Mouse (Mus musculus) midbrain, embryonic 13.5 days (tissue): Measurements from ENCODE around the gene Ints1. TPM values are rescaled to one million over a fixed set of nuclear protein-coding genes. Genes with fewer than 3 reads are reported as not detected.

Source experiments
- ATAC-seq: fragments of 200-750 bp; cut with Nextera tagmentation; 2 replicates; pipeline ENCODE4 v1.8.0; 2017; ENCODE audit warnings: mild to moderate bottlenecking, moderate TSS enrichment, moderate library complexity
- H3K27ac ChIP-seq: fragments of 300-500 bp; sonication (generic); 2 replicates; pipeline ENCODE4 v1.5.1; 2015; ENCODE audit warnings: inconsistent platforms, mild to moderate bottlenecking, moderate library complexity
- H3K27me3 ChIP-seq: fragments of 300-500 bp; sonication (generic); 2 replicates; pipeline ENCODE4 v1.6.1; 2015; ENCODE audit warnings: mild to moderate bottlenecking, inconsistent platforms
- H3K36me3 ChIP-seq: fragments of 300-500 bp; sonication (generic); 2 replicates; pipeline ENCODE4 v1.6.1; 2015; ENCODE audit warnings: mild to moderate bottlenecking, inconsistent platforms
- H3K4me1 ChIP-seq: fragments of 300-500 bp; sonication (generic); replicated peaks from 2 replicates; pipeline ENCODE4 v1.6.1; 2015; ENCODE audit warnings: inconsistent platforms
- H3K4me2 ChIP-seq: fragments of 300-500 bp; sonication (generic); replicated peaks from 2 replicates; pipeline ENCODE4 v1.6.1; 2015; ENCODE audit warnings: moderate library complexity, mild to moderate bottlenecking, inconsistent platforms
- H3K4me3 ChIP-seq: fragments of 300-500 bp; sonication (generic); replicated peaks from 2 replicates; pipeline ENCODE4 v1.5.1; 2015; ENCODE audit warnings: mild to moderate bottlenecking, inconsistent platforms
- H3K9ac ChIP-seq: fragments of 300-500 bp; sonication (generic); replicated peaks from 2 replicates; pipeline ENCODE4 v1.6.1; 2015; ENCODE audit warnings: mild to moderate bottlenecking, inconsistent platforms
- H3K9me3 ChIP-seq: fragments of 300-500 bp; sonication (generic); 2 replicates; pipeline ENCODE4 v1.6.1; 2016; ENCODE audit warnings: mild to moderate bottlenecking, inconsistent platforms
- WGBS: fragments of 180-500 bp; shearing (Covaris S2); methylation state at CpG from one replicate; pipeline ENCODE4 v1.1.7; 2015; 5-methylcytosine and 5-hydroxymethylcytosine counted together
- polyA plus RNA-seq: library from polyadenylated mRNA; unstranded; fragments of >200 nt; fragmentation: Nextera tagmentation; extraction: Ambion mirVana; gene quantifications from 2 replicates; pipeline ENCODE4 v1.2.1, GENCODE M21; 2015

Gene Ints1
- polyA plus RNA-seq, 1 experiment from 2014 or later, result 28.9 TPM

DNA sequence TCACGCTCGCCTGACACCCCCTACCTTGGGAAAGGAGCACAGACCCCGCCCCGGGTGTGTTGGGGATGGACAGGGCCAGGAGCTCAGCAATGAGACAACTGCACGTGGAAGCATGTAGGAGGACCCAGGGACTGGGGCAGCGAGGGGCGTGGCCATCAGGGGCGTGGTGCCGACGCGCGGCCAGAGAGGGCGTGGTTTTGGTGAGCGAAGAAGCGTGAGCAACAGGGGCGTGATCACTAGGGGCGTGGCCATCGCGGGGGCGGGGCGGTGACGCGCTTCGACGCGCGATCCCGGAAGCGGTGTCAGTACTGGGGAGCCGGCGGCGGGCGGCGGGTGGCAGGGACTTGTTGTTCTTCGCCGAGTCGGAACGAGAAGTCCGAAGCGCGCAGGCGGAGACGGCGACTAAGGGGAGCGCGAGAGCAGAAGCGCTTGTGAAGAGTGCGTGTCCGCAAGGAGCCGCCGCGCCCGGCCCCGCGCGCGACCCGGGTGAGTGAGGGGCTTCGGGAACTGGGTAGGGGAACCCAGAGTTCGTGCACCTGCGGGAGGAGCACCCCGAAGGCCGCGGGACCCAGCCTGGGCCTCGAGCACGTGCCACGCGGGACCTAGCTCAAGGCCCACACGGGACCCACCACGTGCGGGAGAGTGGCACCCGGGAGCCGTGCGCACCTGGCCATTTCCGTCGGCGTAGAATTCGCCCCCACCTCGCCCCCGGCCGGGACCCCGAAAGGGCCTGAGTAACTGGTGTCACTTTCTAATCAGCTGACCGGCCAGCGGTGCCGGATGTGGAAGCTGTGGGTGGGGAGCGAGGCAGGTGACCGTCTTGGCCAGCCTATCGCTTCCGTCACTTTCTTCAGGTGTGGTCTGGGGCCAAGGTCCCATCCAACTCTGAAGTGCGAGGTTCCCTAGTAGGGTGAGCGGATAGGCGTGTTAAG, 16.0 kb upstream of the Ints1 start, which contains the start of gene Mafk:
Gene Mafk, plus strand, starts transcription at position 287 of the 932 bp plus-strand sequence.
- Histone ChIP-seq H3K9me3 (no peaks in the 10 kb centered on the region), H3K27ac (peak within 1 kb of the TSS; percentile 44)

DNA sequence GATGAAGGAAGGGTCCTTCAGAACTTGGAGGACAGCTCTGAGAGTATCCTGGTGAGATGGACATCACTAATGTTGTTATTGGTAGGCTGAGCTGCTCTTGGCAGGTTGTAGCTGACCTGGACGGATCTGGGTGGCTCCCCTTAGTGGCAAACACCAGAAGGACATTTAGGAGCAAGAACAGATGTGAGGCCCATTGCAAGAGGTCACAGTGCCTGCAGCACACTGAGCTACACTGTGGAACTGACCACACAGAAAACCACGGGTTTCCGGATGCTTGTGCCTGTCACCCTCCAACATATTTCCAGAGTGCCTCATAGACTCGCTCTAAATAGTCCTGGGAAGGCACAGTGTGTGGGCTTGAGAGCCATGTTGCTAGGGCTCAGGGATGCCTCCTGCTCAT, 14.0 kb upstream of the Ints1 start:
- Histone ChIP-seq H3K4me2 (no peak overlapping the region), H3K4me1 (peaks cover 22% of the 10 kb centered on the region), H3K4me3 (no peak overlapping the region), H3K9me3 (no peaks in the 10 kb centered on the region), H3K27ac (no peak overlapping the region), H3K36me3 (no peaks in the 10 kb centered on the region), H3K27me3 (peaks cover 15% of the 10 kb centered on the region), H3K9ac (no peak overlapping the region)
- WGBS, result 60% methylated on average over 4 of the region's 4 CpGs
- ATAC-seq, result no peak

More for the DNA sequence above, 16.0 kb upstream of the Ints1 start, which contains the start of gene Mafk:
- Histone ChIP-seq H3K4me2 (peak within 1 kb of the TSS; percentile 99), H3K4me1 (peaks cover 36% of the 10 kb centered on the region), H3K36me3 (no peaks in the 10 kb centered on the region), H3K9ac (peak within 1 kb of the TSS; percentile 74), H3K27me3 (peaks cover 25% of the 10 kb centered on the region), H3K4me3 (peak within 1 kb of the TSS; percentile 70)
- peak; percentile 90 for ATAC-seq
- under 1% methylated on average over 85 of the region's 92 CpGs for WGBS

DNA sequence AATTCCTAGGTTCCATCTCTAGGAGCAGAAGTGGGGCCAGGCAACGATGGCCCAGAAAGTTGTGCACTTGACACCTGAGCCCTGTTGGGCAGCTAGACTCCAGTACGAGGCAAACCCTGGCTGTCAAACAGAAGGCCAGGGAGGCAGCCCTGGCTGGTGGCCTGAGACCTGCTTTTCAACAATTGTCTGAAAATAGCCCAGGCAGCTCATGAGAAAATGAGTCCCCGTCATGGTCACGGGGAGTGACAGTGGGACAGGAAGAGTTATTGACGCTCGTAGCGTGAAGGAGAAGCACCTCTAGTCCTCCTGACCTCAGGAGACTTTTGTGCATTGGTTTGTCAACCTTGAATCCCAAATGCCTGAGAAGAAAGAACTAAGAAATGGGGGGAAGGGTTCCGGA, 5.9 kb upstream of the Ints1 start:
- H3K9me3 ChIP-seq, result no peaks in the 10 kb centered on the region
- no peaks in the 10 kb centered on the region for H3K36me3 ChIP-seq
- no peaks in the 10 kb centered on the region for H3K4me1 ChIP-seq
- H3K4me3 ChIP-seq, result no peak overlapping the region
- no peaks in the 10 kb centered on the region for H3K27me3 ChIP-seq
- WGBS, result 87% methylated on average over 8 of the region's 8 CpGs
- ATAC-seq, result no peak
- H3K27ac ChIP-seq, result no peak overlapping the region
- H3K4me2 ChIP-seq, result no peak overlapping the region
- H3K9ac ChIP-seq, result no peak overlapping the region

DNA sequence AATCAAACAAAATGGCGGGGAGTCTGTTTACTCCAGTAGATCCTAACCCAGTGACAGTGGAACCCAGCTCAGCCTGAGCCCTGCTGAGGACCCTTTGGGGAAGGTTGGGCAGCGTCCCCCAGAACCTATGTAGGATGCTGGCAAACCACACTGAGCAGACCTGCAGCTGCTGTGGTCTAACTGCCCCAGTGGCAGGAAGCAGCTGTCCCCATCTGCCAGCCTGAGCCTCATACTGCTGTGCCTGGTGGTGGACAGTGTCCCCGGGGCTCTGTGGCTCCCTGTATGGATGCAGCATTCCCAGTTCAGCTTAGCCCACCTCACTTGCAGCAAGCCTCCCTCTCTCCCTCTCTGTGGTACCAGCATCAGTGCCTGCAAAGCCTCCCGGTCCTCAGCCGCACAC, 1.5 kb upstream of the Ints1 start:
- Histone ChIP-seq H3K9me3 (no peaks in the 10 kb centered on the region), H3K4me2 (no peak overlapping the region), H3K27ac (no peak overlapping the region), H3K9ac (no peak overlapping the region), H3K27me3 (no peaks in the 10 kb centered on the region), H3K4me1 (peaks cover 12% of the 10 kb centered on the region), H3K36me3 (peaks cover 22% of the 10 kb centered on the region), H3K4me3 (no peak overlapping the region)
- 89% methylated on average over 5 of the region's 5 CpGs for WGBS
- no peak for ATAC-seq

DNA sequence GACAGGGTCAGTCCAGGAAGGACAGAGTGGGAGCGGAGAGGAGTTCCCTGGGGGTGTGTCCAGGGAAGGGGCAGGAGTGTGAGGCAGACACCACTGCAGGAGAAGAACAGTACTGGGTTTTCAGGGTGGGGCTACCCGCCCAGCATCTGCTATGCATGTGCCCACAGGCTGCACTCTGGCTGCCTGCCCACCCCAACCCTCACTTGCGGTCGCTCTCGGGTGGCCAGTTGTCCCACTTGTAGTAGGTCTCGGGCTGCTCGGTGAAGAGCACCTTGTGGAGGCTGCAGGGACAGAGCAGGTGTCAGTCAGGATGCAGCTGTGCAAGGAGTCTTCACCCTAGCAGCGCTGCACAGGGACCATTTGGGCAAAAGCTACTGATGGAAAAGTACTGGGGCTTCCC, 7.3 kb downstream of the Ints1 start:
- Histone ChIP-seq H3K4me2 (no peak overlapping the region), H3K27me3 (no peaks in the 10 kb centered on the region), H3K9me3 (no peaks in the 10 kb centered on the region), H3K36me3 (peaks cover 100% of the 10 kb centered on the region), H3K9ac (no peak overlapping the region), H3K4me3 (no peak overlapping the region), H3K27ac (no peak overlapping the region), H3K4me1 (no peaks in the 10 kb centered on the region)
- no peak for ATAC-seq
- 97% methylated on average over 8 of the region's 8 CpGs for WGBS

DNA sequence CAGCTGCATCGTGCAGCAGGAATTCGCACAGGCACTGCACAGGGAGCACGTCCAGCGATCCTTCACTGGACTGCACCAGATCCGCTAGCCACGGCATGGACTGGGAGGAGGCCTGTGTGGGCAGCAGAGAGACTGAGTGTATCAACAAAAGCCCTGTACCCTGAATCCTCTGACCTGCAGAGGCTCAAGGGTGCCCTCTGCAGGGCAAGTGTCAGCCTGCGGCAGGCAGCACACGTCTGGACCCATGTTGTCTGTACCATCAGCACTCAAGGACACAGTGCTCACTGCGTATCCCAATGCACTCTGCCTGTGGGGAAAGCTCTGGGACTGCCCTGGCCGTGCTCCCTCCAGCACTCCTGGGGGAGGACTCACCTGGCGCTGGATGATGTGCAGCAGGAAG, 11.2 kb downstream of the Ints1 start:
- no peaks in the 10 kb centered on the region for H3K9me3 ChIP-seq
- peaks cover 100% of the 10 kb centered on the region for H3K36me3 ChIP-seq
- H3K27me3 ChIP-seq, result no peaks in the 10 kb centered on the region
- H3K27ac ChIP-seq, result no peak overlapping the region
- H3K9ac ChIP-seq, result no peak overlapping the region
- no peak overlapping the region for H3K4me3 ChIP-seq
- 71% methylated on average over 11 of the region's 11 CpGs for WGBS
- H3K4me1 ChIP-seq, result no peaks in the 10 kb centered on the region
- no peak overlapping the region for H3K4me2 ChIP-seq
- ATAC-seq, result no peak

DNA sequence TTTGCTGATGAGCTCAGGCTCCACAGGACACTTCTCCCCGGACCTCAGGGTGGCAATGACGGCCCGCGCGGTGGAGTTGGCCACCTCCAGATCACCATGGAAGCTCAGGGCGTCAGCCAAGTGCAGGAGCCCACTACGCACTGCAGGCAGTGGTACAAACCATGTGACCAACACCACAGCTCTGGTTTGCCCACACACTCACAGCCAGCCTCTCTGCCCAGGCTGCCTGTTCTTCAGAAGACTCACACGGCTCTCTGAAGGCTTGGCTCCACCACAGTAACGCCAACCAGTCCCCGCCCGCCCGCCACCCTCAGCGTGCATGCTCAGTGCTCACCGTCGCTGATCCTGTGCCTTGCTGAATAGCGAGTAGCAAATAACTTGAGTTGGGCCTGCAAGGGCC, 17.4 kb downstream of the Ints1 start:
- ATAC-seq, result no peak
- no peaks in the 10 kb centered on the region for H3K9me3 ChIP-seq
- H3K4me3 ChIP-seq, result no peak overlapping the region
- H3K27ac ChIP-seq, result no peak overlapping the region
- no peak overlapping the region for H3K9ac ChIP-seq
- no peak overlapping the region for H3K4me2 ChIP-seq
- no peaks in the 10 kb centered on the region for H3K4me1 ChIP-seq
- H3K36me3 ChIP-seq, result peaks cover 97% of the 10 kb centered on the region
- WGBS, result 89% methylated on average over 16 of the region's 16 CpGs
- no peaks in the 10 kb centered on the region for H3K27me3 ChIP-seq

DNA sequence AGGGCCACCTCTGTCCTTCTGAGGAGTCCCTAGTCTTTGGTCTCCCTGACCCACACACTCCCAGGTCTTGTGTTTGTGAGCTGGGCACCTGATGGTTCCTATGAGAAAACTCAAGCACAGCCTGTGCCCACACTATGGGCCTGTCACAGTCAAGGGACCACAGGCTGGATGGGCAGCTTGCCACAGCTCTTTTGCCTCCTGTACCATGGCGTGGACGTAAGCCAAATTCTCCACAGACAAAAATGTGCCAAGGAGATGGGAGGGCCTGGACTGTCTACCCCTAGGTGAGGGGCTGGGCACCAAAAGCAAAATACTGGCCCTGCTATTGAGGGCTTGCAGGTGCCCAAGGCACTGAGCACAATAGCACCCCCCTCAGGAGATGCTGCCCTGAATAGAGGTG, 18.9 kb downstream of the Ints1 start:
- Histone ChIP-seq H3K27ac (no peak overlapping the region), H3K36me3 (peaks cover 97% of the 10 kb centered on the region), H3K9me3 (no peaks in the 10 kb centered on the region), H3K9ac (no peak overlapping the region), H3K4me1 (no peaks in the 10 kb centered on the region), H3K4me3 (no peak overlapping the region), H3K4me2 (no peak overlapping the region), H3K27me3 (no peaks in the 10 kb centered on the region)
- ATAC-seq, result no peak
- WGBS, result 93% methylated on average over 2 of the region's 2 CpGs

DNA sequence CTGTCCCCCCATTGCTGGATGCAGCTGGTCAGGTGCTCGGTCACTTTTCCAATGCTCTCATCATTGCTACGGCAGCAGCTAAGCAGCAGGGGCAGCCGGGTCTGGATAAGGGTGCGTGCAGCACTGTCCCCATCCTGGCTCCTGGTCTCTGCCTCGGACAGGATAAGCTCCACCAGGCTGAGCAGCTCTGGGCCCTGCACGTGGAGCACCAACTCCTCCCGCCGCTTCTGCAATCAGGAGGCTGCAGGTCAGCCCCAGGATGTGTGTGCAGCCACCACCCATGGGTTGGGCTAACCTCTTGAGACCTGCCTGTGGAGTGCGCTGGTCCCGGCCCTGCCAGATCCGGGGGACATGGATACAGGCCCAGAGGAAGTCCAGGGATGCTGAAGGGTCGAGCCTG, 19.3 kb downstream of the Ints1 start:
- Histone ChIP-seq H3K27ac (no peak overlapping the region), H3K4me3 (no peak overlapping the region), H3K4me1 (no peaks in the 10 kb centered on the region), H3K27me3 (no peaks in the 10 kb centered on the region), H3K9me3 (no peaks in the 10 kb centered on the region), H3K4me2 (no peak overlapping the region), H3K36me3 (peaks cover 97% of the 10 kb centered on the region), H3K9ac (no peak overlapping the region)
- ATAC-seq, result no peak
- WGBS, result 93% methylated on average over 12 of the region's 12 CpGs

DNA sequence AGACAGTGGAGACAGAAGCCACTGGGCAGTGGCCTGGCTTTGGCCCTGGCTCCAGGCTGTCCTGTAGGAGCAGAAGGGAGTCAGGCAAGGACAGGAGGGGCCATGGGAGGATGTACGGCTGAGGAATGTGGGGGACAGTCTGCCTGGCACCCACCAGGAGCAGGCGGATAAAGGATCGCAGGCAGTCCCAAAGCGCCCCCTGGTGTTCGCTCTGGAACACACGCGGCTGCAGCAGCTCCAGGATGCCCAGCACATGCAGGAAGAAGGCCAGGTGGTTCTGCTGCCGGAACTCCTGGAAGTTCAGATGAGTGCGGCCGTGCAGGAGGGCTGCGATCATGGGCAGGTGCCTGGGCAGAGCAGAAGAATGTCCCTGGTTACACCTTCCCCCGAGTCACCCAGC, 20.7 kb downstream of the Ints1 start:
- Histone ChIP-seq H3K36me3 (peaks cover 94% of the 10 kb centered on the region), H3K27me3 (no peaks in the 10 kb centered on the region), H3K9me3 (no peaks in the 10 kb centered on the region), H3K9ac (no peak overlapping the region), H3K4me3 (no peak overlapping the region), H3K27ac (no peak overlapping the region), H3K4me1 (no peaks in the 10 kb centered on the region), H3K4me2 (no peak overlapping the region)
- ATAC-seq, result no peak
- whole genome bisulfite sequencing, result 34% methylated on average over 12 of the region's 12 CpGs

DNA sequence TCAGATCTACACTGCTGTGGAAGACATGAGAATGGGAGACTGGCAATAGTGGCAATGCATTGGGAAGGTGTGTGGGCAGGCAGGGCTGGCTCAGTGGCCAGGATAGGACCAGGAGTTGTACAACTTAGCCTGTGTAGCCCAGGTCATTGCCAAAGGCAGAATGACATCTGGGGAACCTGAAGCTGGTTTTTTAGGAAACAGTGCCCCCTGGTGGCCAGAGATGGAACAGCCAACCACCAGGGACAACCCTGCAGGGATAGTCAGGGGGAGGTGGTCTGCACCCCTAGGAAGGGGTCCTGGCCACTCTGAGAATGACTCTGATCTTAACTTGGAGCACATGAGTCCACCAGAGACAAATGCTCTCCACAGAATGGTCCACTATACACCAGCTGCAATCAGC, 24.9 kb downstream of the Ints1 start:
- peak; percentile 40 for ATAC-seq
- no peak overlapping the region for H3K9ac ChIP-seq
- no peak overlapping the region for H3K4me3 ChIP-seq
- H3K4me1 ChIP-seq, result no peaks in the 10 kb centered on the region
- H3K4me2 ChIP-seq, result no peak overlapping the region
- no peaks in the 10 kb centered on the region for H3K27me3 ChIP-seq
- no peak overlapping the region for H3K27ac ChIP-seq
- H3K36me3 ChIP-seq, result peaks cover 56% of the 10 kb centered on the region
- H3K9me3 ChIP-seq, result no peaks in the 10 kb centered on the region

DNA sequence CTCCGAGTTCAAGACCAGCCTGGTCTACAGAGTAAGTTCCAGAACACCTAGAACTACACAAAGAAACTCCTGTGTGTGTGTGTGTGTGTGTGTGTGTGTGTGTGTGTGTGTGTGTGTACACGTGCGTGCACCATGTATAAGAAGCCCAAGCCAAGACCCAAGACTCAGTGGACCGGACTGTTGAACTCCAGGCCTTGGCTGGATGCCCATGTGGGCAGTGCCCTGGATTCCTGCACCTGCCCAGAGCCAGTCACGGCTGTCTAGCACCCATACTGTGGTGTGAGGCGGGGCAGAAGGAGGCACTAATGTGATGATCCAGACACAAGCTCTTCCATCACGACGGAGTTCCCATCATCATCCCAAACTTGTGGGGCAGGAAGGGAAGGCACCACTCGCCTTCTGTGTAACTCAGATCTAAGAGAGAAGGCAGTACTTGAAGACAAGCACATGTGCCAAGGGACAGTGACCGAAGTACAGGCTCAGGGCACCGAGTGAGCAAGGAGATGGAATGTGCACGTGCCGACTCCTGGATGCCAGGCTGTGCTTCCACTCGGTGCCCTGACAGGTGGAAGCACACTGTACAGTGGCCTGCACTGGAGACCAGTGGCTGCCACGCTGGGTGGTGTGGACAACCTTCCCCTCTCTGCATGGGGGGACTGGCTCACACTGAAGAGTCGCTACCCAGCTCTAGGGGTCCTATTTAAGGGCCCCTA, 25.9 kb downstream of the Ints1 start:
- Histone ChIP-seq H3K9me3 (no peaks in the 10 kb centered on the region), H3K27me3 (no peaks in the 10 kb centered on the region), H3K4me3 (no peak overlapping the region), H3K27ac (no peak overlapping the region), H3K4me1 (no peaks in the 10 kb centered on the region), H3K4me2 (no peak overlapping the region), H3K9ac (no peak overlapping the region), H3K36me3 (peaks cover 46% of the 10 kb centered on the region)
- 86% methylated on average over 16 of the region's 16 CpGs for WGBS
- peak; percentile 17; the same call in 1 of the 2 replicates for ATAC-seq
